ENCODE assay signal across 7 mouse cellular contexts in genomic region chr3:146220776-146221486, GRCm38 (mm10). TPM values are rescaled to one million over a fixed set of nuclear protein-coding genes. Genes with fewer than 3 reads are reported as not detected.
DNase-seq lines count a peak whose midpoint lies in the region; ATAC-seq and TF ChIP-seq lines count a peak whose summit lies in the region.

TSS of gene Lpar3 (plus strand) at chr3:146220963.

- DNase-seq in adrenal gland, postnatal 14 days: peak; percentile 85
- DNase-seq in embryo, embryonic 11.5 days (ENCODE audit: low read depth, low spot score): peak; percentile 41
- peak; percentile 52 for DNase-seq in liver, adult 2 months (ENCODE audit: extremely low read depth, low read depth, low spot score)

- H3K27me3 ChIP-seq in intestine, postnatal 0 days (replicated peaks; ENCODE audit: control insufficient read depth, insufficient read depth, low read length): peaks cover 12% of the 10 kb centered on the region
- peaks cover 10% of the 10 kb centered on the region; the same call in 1 of the 2 replicates for H3K27me3 ChIP-seq in liver, adult 2 months (ENCODE audit: control insufficient read depth, insufficient read depth, low read length)
- peaks cover 25% of the 10 kb centered on the region for H3K27me3 ChIP-seq in midbrain, embryonic 16.5 days (ENCODE audit: control insufficient read depth, insufficient read depth, low read depth, low read length)
- H3K27me3 ChIP-seq in stomach, embryonic 15.5 days (replicated peaks): peaks cover 22% of the 10 kb centered on the region

- H3K27ac ChIP-seq in intestine, postnatal 0 days (ENCODE audit: low read depth, low read length): peak within 1 kb of the TSS; percentile 43; the same call in 1 of the 2 replicates
- no peak within 1 kb of the TSS for H3K27ac ChIP-seq in liver, adult 2 months (replicated peaks; ENCODE audit: insufficient read depth, low read depth, low read length)
- H3K27ac ChIP-seq in midbrain, embryonic 16.5 days (ENCODE audit: low read length): no peak within 1 kb of the TSS
- no peak within 1 kb of the TSS for H3K27ac ChIP-seq in stomach, embryonic 15.5 days

- under 1% methylated on average over 72 of the region's 73 CpGs for WGBS in intestine, postnatal 0 days
- WGBS in liver, adult 2 months: 2% methylated on average over 73 of the region's 73 CpGs
- WGBS in midbrain, embryonic 16.5 days: under 1% methylated on average over 72 of the region's 73 CpGs
- under 1% methylated on average over 69 of the region's 73 CpGs for WGBS in stomach, embryonic 15.5 days

- no peaks in the 10 kb centered on the region for H3K36me3 ChIP-seq in intestine, postnatal 0 days (ENCODE audit: control insufficient read depth, insufficient read depth)
- H3K36me3 ChIP-seq in liver, adult 2 months (ENCODE audit: control insufficient read depth, insufficient read depth, low read length): no peaks in the 10 kb centered on the region
- no peaks in the 10 kb centered on the region for H3K36me3 ChIP-seq in midbrain, embryonic 16.5 days (ENCODE audit: control insufficient read depth, insufficient read depth, low read length)
- no peaks in the 10 kb centered on the region for H3K36me3 ChIP-seq in stomach, embryonic 15.5 days

- peak within 1 kb of the TSS; percentile 56 for H3K4me3 ChIP-seq in intestine, postnatal 0 days (ENCODE audit: low read depth, low read length)
- peak within 1 kb of the TSS; percentile 44; the same call in 1 of the 2 replicates for H3K4me3 ChIP-seq in liver, adult 2 months (ENCODE audit: insufficient read depth, low read depth, low read length)
- H3K4me3 ChIP-seq in midbrain, embryonic 16.5 days (ENCODE audit: low read depth, low read length): peak within 1 kb of the TSS; percentile 44
- H3K4me3 ChIP-seq in stomach, embryonic 15.5 days (replicated peaks): peak within 1 kb of the TSS; percentile 44

- TF ChIP-seq POLR2A in liver, adult 2 months (IDR thresholded peaks at IDR 0.05; ENCODE audit: extremely low read depth, insufficient read depth, low read length): no peak

- ATAC-seq in granulocyte monocyte progenitor cell, adult 5-6 weeks (replicated peaks; ENCODE audit: poor library complexity, severe bottlenecking): peak; percentile 44
- peak; percentile 83 for ATAC-seq in intestine, postnatal 0 days
- peak; percentile 73 for ATAC-seq in midbrain, embryonic 16.5 days
- peak; percentile 73; the same call in 1 of the 2 replicates for ATAC-seq in stomach, embryonic 15.5 days (ENCODE audit: insufficient read depth, low FRiP score, low read depth)

- H3K9me3 ChIP-seq in intestine, postnatal 0 days (ENCODE audit: control insufficient read depth): no peaks in the 10 kb centered on the region
- no peaks in the 10 kb centered on the region for H3K9me3 ChIP-seq in midbrain, embryonic 16.5 days (replicated peaks; ENCODE audit: control insufficient read depth, low read length, poor library complexity, severe bottlenecking)
- H3K9me3 ChIP-seq in stomach, embryonic 15.5 days: no peaks in the 10 kb centered on the region

- 0 out of 2 replicates have a peak, but pooled peaks cover 8% of the 10 kb centered on the region for H3K4me1 ChIP-seq in intestine, postnatal 0 days (replicated peaks; ENCODE audit: control insufficient read depth, insufficient read depth, low read length)
- peaks cover 2% of the 10 kb centered on the region; the same call in 1 of the 2 replicates for H3K4me1 ChIP-seq in liver, adult 2 months (ENCODE audit: control insufficient read depth, insufficient read depth, low read length)
- peaks cover 8% of the 10 kb centered on the region; the same call in 1 of the 2 replicates for H3K4me1 ChIP-seq in midbrain, embryonic 16.5 days (ENCODE audit: control insufficient read depth, insufficient read depth, low read length)
- 0 out of 2 replicates have a peak, but pooled peaks cover 6% of the 10 kb centered on the region for H3K4me1 ChIP-seq in stomach, embryonic 15.5 days

- no peaks in the 10 kb centered on the region for H3K79me2 ChIP-seq in liver, adult 2 months (ENCODE audit: control insufficient read depth, insufficient read depth, low read length)

- peak within 1 kb of the TSS; percentile 87 for H3K4me2 ChIP-seq in intestine, postnatal 0 days (replicated peaks; ENCODE audit: low read depth)
- H3K4me2 ChIP-seq in midbrain, embryonic 16.5 days (ENCODE audit: low read length): peak within 1 kb of the TSS; percentile 86
- peak within 1 kb of the TSS; percentile 87 for H3K4me2 ChIP-seq in stomach, embryonic 15.5 days

- H3K9ac ChIP-seq in intestine, postnatal 0 days (ENCODE audit: low read depth, low read length): peak within 1 kb of the TSS; percentile 53
- no peak within 1 kb of the TSS for H3K9ac ChIP-seq in liver, adult 2 months (ENCODE audit: low read depth, low read length)
- H3K9ac ChIP-seq in midbrain, embryonic 16.5 days (ENCODE audit: low read depth, low read length): peak within 1 kb of the TSS; percentile 33
- 0 out of 2 replicates have a peak within 1 kb of the TSS, but pooled peaks have one; percentile 27 for H3K9ac ChIP-seq in stomach, embryonic 15.5 days

- TF ChIP-seq CTCF in intestine, postnatal 0 days (IDR thresholded peaks at IDR 0.05; ENCODE audit: low read depth): peak; percentile 86
- TF ChIP-seq CTCF in liver, adult 2 months (IDR thresholded peaks at IDR 0.05; ENCODE audit: low read depth, low read length): peak; percentile 47

RNA-seq across cellular contexts. Expression of gene Lpar3, which starts in this region (rescaled TPM):
- total RNA-seq in adrenal gland, postnatal 14 days (2021): 0.30 and 0.41 TPM in 2 replicates
- not detected in 2 replicates for total RNA-seq in granulocyte monocyte progenitor cell, adult 5-6 weeks (2014; fragmentation: Nextera tagmentation)
- total RNA-seq in granulocyte monocyte progenitor cell, adult 5-6 weeks (2017): not detected in 2 replicates
- 10.7 TPM in 2 replicates for polyA plus RNA-seq in intestine, postnatal 0 days (2015; fragmentation: Nextera tagmentation; extraction: Ambion mirVana)
- total RNA-seq in liver, adult 2 months (2014; rRNA removed): 0.09 TPM in 1 of 2 replicates, not detected in the other
- 0.05 TPM in 1 of 2 replicates, not detected in the other for polyA plus RNA-seq in liver, adult 2 months (2012; rRNA removed)
- polyA plus RNA-seq in midbrain, embryonic 16.5 days (2015; fragmentation: Nextera tagmentation; extraction: Ambion mirVana): 0.44 and 0.70 TPM in 2 replicates
- polyA plus RNA-seq in stomach, embryonic 15.5 days (2015; fragmentation: Nextera tagmentation; extraction: Ambion mirVana): 1.2 and 1.7 TPM in 2 replicates

Comparison
In these comparisons a context has a peak if more than half of its experiments do, and no peak if none do; other contexts are left out.
1. Peak in DNase-seq in adrenal gland, postnatal 14 days; RNA of the gene not detected or under 1 TPM.
2. Peak in ATAC-seq in granulocyte monocyte progenitor cell, adult 5-6 weeks; RNA of the gene not detected or under 1 TPM.
3. Peak in DNase-seq and H3K4me3 ChIP-seq in liver, adult 2 months; RNA of the gene not detected or under 1 TPM.
4. Peak in ATAC-seq, H3K4me3 ChIP-seq, H3K9ac ChIP-seq and H3K4me2 ChIP-seq in midbrain, embryonic 16.5 days; RNA of the gene not detected or under 1 TPM.